Mouse (Mus musculus) stomach, embryonic 14.5 days (tissue): ENCODE results near the gene 3110082J24Rik. TPM values are rescaled to one million over a fixed set of nuclear protein-coding genes. Genes with fewer than 3 reads are reported as not detected.

ENCODE experiments used
- ATAC-seq: fragments of 200-750 bp; cut with Nextera tagmentation; 2 replicates; pipeline ENCODE4 v1.8.0; 2017; ENCODE audit warnings: low read depth, moderate TSS enrichment; ENCODE audit not compliant: insufficient number of reproducible peaks, insufficient read depth, low FRiP score
- H3K27ac ChIP-seq: fragments of 300-500 bp; sonication (generic); 2 replicates; pipeline ENCODE4 v1.5.1; 2014; ENCODE audit warnings: mild to moderate bottlenecking, low read length, moderate library complexity, mixed read lengths
- H3K27me3 ChIP-seq: fragments of 300-500 bp; sonication (generic); 2 replicates; pipeline ENCODE4 v1.6.1; 2014; ENCODE audit warnings: low read length, control low read depth, mixed read lengths; ENCODE audit not compliant: control insufficient read depth, insufficient read depth
- H3K36me3 ChIP-seq: fragments of 300-500 bp; sonication (generic); 2 replicates; pipeline ENCODE4 v1.6.1; 2014; ENCODE audit warnings: mild to moderate bottlenecking, control low read depth, low read length, moderate library complexity, mixed read lengths; ENCODE audit not compliant: control insufficient read depth, insufficient read depth
- H3K4me1 ChIP-seq: fragments of 300-500 bp; sonication (generic); 2 replicates; pipeline ENCODE4 v1.6.1; 2014; ENCODE audit warnings: low read length, control low read depth, mixed read lengths; ENCODE audit not compliant: control insufficient read depth, insufficient read depth
- H3K4me2 ChIP-seq: fragments of 300-500 bp; sonication (generic); replicated peaks from 2 replicates; pipeline ENCODE4 v1.6.1; 2014; ENCODE audit warnings: low read depth, low read length, control low read depth
- H3K4me3 ChIP-seq: fragments of 300-500 bp; sonication (generic); 2 replicates; pipeline ENCODE4 v1.5.1; 2014; ENCODE audit warnings: low read depth, low read length, control low read depth
- H3K9ac ChIP-seq: fragments of 300-500 bp; sonication (generic); replicated peaks from 2 replicates; pipeline ENCODE4 v1.6.1; 2014; ENCODE audit warnings: low read depth, mild to moderate bottlenecking, control low read depth, low read length, moderate library complexity, mixed read lengths
- H3K9me3 ChIP-seq: fragments of 300-500 bp; sonication (generic); 2 replicates; pipeline ENCODE4 v1.6.1; 2016; ENCODE audit warnings: low read depth, low read length, control low read depth; ENCODE audit not compliant: control insufficient read depth
- WGBS: fragments of 180-500 bp; shearing (Covaris S2); extraction: QIAGEN DNeasy Blood & Tissue Kit; methylation state at CpG from one replicate; pipeline ENCODE4 v1.1.7; 2014; 5-methylcytosine and 5-hydroxymethylcytosine counted together
- polyA plus RNA-seq: library from polyadenylated mRNA; unstranded; fragments of >200 nt; fragmentation: Nextera tagmentation; extraction: Ambion mirVana; gene quantifications from 2 replicates; pipeline ENCODE4 v1.2.1, GENCODE M21; 2014

The 3110082J24Rik gene
- polyA plus RNA-seq, 1 experiment from 2014 or later: not detected

GRCm38 (mm10) chr5:30148133-30148920, 42.4 kb upstream of the 3110082J24Rik start:
- H3K9ac ChIP-seq: no peak overlapping the region
- peaks cover 26% of the 10 kb centered on the region for H3K36me3 ChIP-seq
- no peaks in the 10 kb centered on the region; the same call in 1 of the 2 replicates for H3K4me1 ChIP-seq
- H3K27ac ChIP-seq: no peak overlapping the region
- 84% methylated on average over 5 of the region's 5 CpGs for WGBS
- H3K4me2 ChIP-seq: no peak overlapping the region
- H3K27me3 ChIP-seq: no peaks in the 10 kb centered on the region
- no peaks in the 10 kb centered on the region for H3K9me3 ChIP-seq
- no peak overlapping the region for H3K4me3 ChIP-seq
- no peak for ATAC-seq

- H3K9ac ChIP-seq: no peak overlapping the region
- 82% methylated on average over 6 of the region's 6 CpGs for WGBS
- no peak overlapping the region for H3K4me3 ChIP-seq
- no peak overlapping the region for H3K27ac ChIP-seq
- no peaks in the 10 kb centered on the region for H3K27me3 ChIP-seq
- no peaks in the 10 kb centered on the region; the same call in 1 of the 2 replicates for H3K4me1 ChIP-seq
- no peak for ATAC-seq
- H3K36me3 ChIP-seq: peaks cover 41% of the 10 kb centered on the region
- no peak overlapping the region for H3K4me2 ChIP-seq
- H3K9me3 ChIP-seq: no peaks in the 10 kb centered on the region
Observed at GRCm38 (mm10) chr5:30146526-30146925, 40.6 kb upstream of the 3110082J24Rik start.

GRCm38 (mm10) chr5:30138193-30138592, 32.3 kb upstream of the 3110082J24Rik start:
- H3K27me3 ChIP-seq: no peaks in the 10 kb centered on the region
- H3K4me2 ChIP-seq: no peak overlapping the region
- H3K4me1 ChIP-seq: no peaks in the 10 kb centered on the region
- H3K9me3 ChIP-seq: no peaks in the 10 kb centered on the region
- H3K36me3 ChIP-seq: peaks cover 51% of the 10 kb centered on the region
- no peak overlapping the region for H3K27ac ChIP-seq
- ATAC-seq: no peak
- 92% methylated on average over 4 of the region's 4 CpGs for WGBS
- H3K9ac ChIP-seq: no peak overlapping the region
- H3K4me3 ChIP-seq: no peak overlapping the region

GRCm38 (mm10) chr5:30137271-30137670, 31.4 kb upstream of the 3110082J24Rik start:
- Histone ChIP-seq H3K4me2 (no peak overlapping the region), H3K9me3 (no peaks in the 10 kb centered on the region), H3K36me3 (peaks cover 50% of the 10 kb centered on the region), H3K27ac (no peak overlapping the region), H3K4me3 (no peak overlapping the region), H3K27me3 (no peaks in the 10 kb centered on the region), H3K9ac (no peak overlapping the region), H3K4me1 (no peaks in the 10 kb centered on the region)
- WGBS: 90% methylated on average over 9 of the region's 9 CpGs
- no peak for ATAC-seq

- Histone ChIP-seq H3K4me1 (no peaks in the 10 kb centered on the region), H3K9ac (no peak overlapping the region), H3K4me2 (no peak overlapping the region), H3K27me3 (no peaks in the 10 kb centered on the region), H3K9me3 (no peaks in the 10 kb centered on the region), H3K4me3 (no peak overlapping the region), H3K36me3 (peaks cover 54% of the 10 kb centered on the region), H3K27ac (no peak overlapping the region)
- WGBS: 94% methylated on average over 11 of the region's 11 CpGs
- ATAC-seq: no peak
Observed at GRCm38 (mm10) chr5:30135711-30136231, 29.9 kb upstream of the 3110082J24Rik start.

GRCm38 (mm10) chr5:30132173-30132572, 26.3 kb upstream of the 3110082J24Rik start:
- ATAC-seq: no peak
- Histone ChIP-seq H3K4me3 (no peak overlapping the region), H3K36me3 (peaks cover 68% of the 10 kb centered on the region), H3K9ac (no peak overlapping the region), H3K27ac (no peak overlapping the region), H3K9me3 (no peaks in the 10 kb centered on the region), H3K4me1 (no peaks in the 10 kb centered on the region), H3K27me3 (no peaks in the 10 kb centered on the region), H3K4me2 (no peak overlapping the region)
- WGBS: 93% methylated on average over 2 of the region's 2 CpGs

- Histone ChIP-seq H3K9me3 (no peaks in the 10 kb centered on the region), H3K36me3 (peaks cover 76% of the 10 kb centered on the region), H3K4me3 (no peak overlapping the region), H3K4me2 (no peak overlapping the region), H3K4me1 (no peaks in the 10 kb centered on the region), H3K9ac (no peak overlapping the region), H3K27me3 (no peaks in the 10 kb centered on the region), H3K27ac (no peak overlapping the region)
- ATAC-seq: no peak
- 89% methylated on average over 4 of the region's 4 CpGs for WGBS
Observed at GRCm38 (mm10) chr5:30131246-30131645, 25.4 kb upstream of the 3110082J24Rik start.

GRCm38 (mm10) chr5:30128680-30129079, 22.8 kb upstream of the 3110082J24Rik start:
- Histone ChIP-seq H3K27ac (no peak overlapping the region), H3K4me1 (no peaks in the 10 kb centered on the region), H3K9me3 (no peaks in the 10 kb centered on the region), H3K4me3 (no peak overlapping the region), H3K27me3 (no peaks in the 10 kb centered on the region), H3K4me2 (no peak overlapping the region), H3K36me3 (peaks cover 88% of the 10 kb centered on the region), H3K9ac (no peak overlapping the region)
- WGBS: 89% methylated on average over 6 of the region's 6 CpGs
- ATAC-seq: no peak
